Mouse (Mus musculus): ENCODE data around the gene Erich6b.

GRCm38 (mm10) chr14:75696096-75696495 is 54.0 kb downstream of the Erich6b start:
- no peak for TF ChIP-seq TAL1 (IDR thresholded peaks at IDR 0.05; ENCODE audit: low read length)
- no peak for TF ChIP-seq GATA1 (IDR thresholded peaks at IDR 0.05; ENCODE audit: low read length)

All from erythroblast, embryonic 14.5 days (primary cell).